Mouse (Mus musculus) myocyte (in vitro differentiated cells): ENCODE results near the gene Smim24. TPM values are rescaled to one million over a fixed set of nuclear protein-coding genes. Genes with fewer than 3 reads are reported as not detected.

ENCODE experiments used
- H3K27me3 ChIP-seq: one replicate; pipeline ENCODE4 v1.6.1; 2011; ENCODE audit not compliant: control insufficient read depth, insufficient read depth, insufficient read length
- H3K36me3 ChIP-seq: one replicate; pipeline ENCODE4 v1.6.1; 2011; ENCODE audit not compliant: control insufficient read depth, insufficient read depth
- H3K4me2 ChIP-seq: one replicate; pipeline ENCODE4 v1.6.1; 2011; ENCODE audit warnings: low read depth, control low read depth
- H3K4me3 ChIP-seq: one replicate; pipeline ENCODE4 v1.5.1; 2011; ENCODE audit warnings: mild to moderate bottlenecking, control low read depth, moderate library complexity
- H3K79me2 ChIP-seq: one replicate; pipeline ENCODE4 v1.6.1; 2011; ENCODE audit not compliant: control insufficient read depth, insufficient read depth
- H3ac ChIP-seq: one replicate; pipeline ENCODE4 v1.6.1; 2011; ENCODE audit not compliant: control insufficient read depth, insufficient read length
- CEBPB ChIP-seq: IDR thresholded peaks from 2 replicates; pipeline ENCODE4 v1.6.1; 2011; ENCODE audit warnings: mild to moderate bottlenecking, moderate library complexity; ENCODE audit not compliant: poor library complexity, insufficient read depth, severe bottlenecking
- E2F4 ChIP-seq: IDR thresholded peaks from one replicate; pipeline ENCODE4 v1.6.1; 2011; ENCODE audit warnings: mild to moderate bottlenecking, control low read depth, moderate library complexity; ENCODE audit not compliant: insufficient read depth
- MAX ChIP-seq: IDR thresholded peaks from one replicate; pipeline ENCODE4 v1.6.1; 2011; ENCODE audit warnings: low read depth, mild to moderate bottlenecking, control low read depth
- MYOD1 ChIP-seq, 3 experiments: IDR thresholded peaks; one replicate each; pipeline ENCODE4 v1.6.1; 2011; ENCODE audit warnings: control low read depth in 2 of 3, low read depth in 2 of 3, mild to moderate bottlenecking in 2 of 3, moderate library complexity in 1 of 3; ENCODE audit not compliant: insufficient read length in 2 of 3, control insufficient read depth in 1 of 3
- MYOG ChIP-seq, 3 experiments: IDR thresholded peaks; one replicate each; pipeline ENCODE4 v1.6.1; 2011; ENCODE audit warnings: control low read depth in 2 of 3, low read depth in 2 of 3, mild to moderate bottlenecking in 2 of 3; ENCODE audit not compliant: insufficient read length in 2 of 3, control insufficient read depth in 1 of 3, insufficient read depth in 1 of 3
- POLR2A ChIP-seq: IDR thresholded peaks from one replicate; pipeline ENCODE4 v1.6.1; 2011; ENCODE audit warnings: low read depth, mild to moderate bottlenecking, control low read depth, moderate library complexity; ENCODE audit not compliant: insufficient read length
- POLR2AphosphoS2 ChIP-seq: IDR thresholded peaks from one replicate; pipeline ENCODE4 v1.6.1; 2011; ENCODE audit warnings: low read depth, control low read depth; ENCODE audit not compliant: insufficient read length
- REST ChIP-seq: IDR thresholded peaks from one replicate; pipeline ENCODE4 v1.6.1; 2011; ENCODE audit warnings: mild to moderate bottlenecking, control low read depth, moderate library complexity; ENCODE audit not compliant: insufficient read depth, insufficient read length
- SRF ChIP-seq: IDR thresholded peaks from one replicate; pipeline ENCODE4 v1.6.1; 2011; ENCODE audit warnings: low read depth; ENCODE audit not compliant: control insufficient read depth, insufficient read length
- TCF12 ChIP-seq: IDR thresholded peaks from one replicate; pipeline ENCODE4 v1.6.1; 2011; ENCODE audit warnings: mild to moderate bottlenecking, control low read depth; ENCODE audit not compliant: poor library complexity, insufficient read depth, severe bottlenecking
- TCF3 ChIP-seq: IDR thresholded peaks from one replicate; pipeline ENCODE4 v1.6.1; 2011; ENCODE audit warnings: low read depth, control low read depth; ENCODE audit not compliant: insufficient read length
- USF1 ChIP-seq: IDR thresholded peaks from one replicate; pipeline ENCODE4 v1.6.1; 2011; ENCODE audit warnings: low read depth, mild to moderate bottlenecking, control low read depth, moderate library complexity
- polyA plus RNA-seq: library from polyadenylated mRNA; unstranded; fragments of >200 nt; fragmentation: generic; extraction: Trizol; gene quantifications from one replicate; pipeline ENCODE4 v1.2.1, GENCODE M21; 2012; ENCODE audit warnings: missing spikeins

Gene Smim24
- polyA plus RNA-seq, 1 experiment, result 0.30 TPM

GRCm38 (mm10) chr10:81349961-81350350 lies 42.9 kb upstream of the Smim24 start:
- H3ac ChIP-seq, result peak overlapping the region; percentile 29
- H3K4me2 ChIP-seq, result peak overlapping the region; percentile 100
- peaks cover 9% of the 10 kb centered on the region for H3K36me3 ChIP-seq
- H3K79me2 ChIP-seq, result no peaks in the 10 kb centered on the region
- no peak for TF ChIP-seq CEBPB
- no peak for TF ChIP-seq MAX
- peak; percentile 4 for TF ChIP-seq SRF
- TF ChIP-seq TCF3, result no peak
- TF ChIP-seq REST, result no peak
- TF ChIP-seq POLR2AphosphoS2, result no peak
- peak; percentile 44 for TF ChIP-seq POLR2A
- no peaks in the 10 kb centered on the region for H3K27me3 ChIP-seq
- H3K4me3 ChIP-seq, result peak overlapping the region; percentile 69

- TF ChIP-seq MAX (no peak), POLR2A (peak; percentile 18)
- H3K79me2 ChIP-seq, result no peaks in the 10 kb centered on the region
- peak within 1 kb of the TSS; percentile 69 for H3K4me3 ChIP-seq
- H3ac ChIP-seq, result peak within 1 kb of the TSS; percentile 29
- no peaks in the 10 kb centered on the region for H3K27me3 ChIP-seq
- peak within 1 kb of the TSS; percentile 100 for H3K4me2 ChIP-seq
- H3K36me3 ChIP-seq, result peaks cover 9% of the 10 kb centered on the region
These were observed 42.3 kb upstream of the Smim24 start, which contains the start of gene Hmg20b for GRCm38 (mm10) chr10:81350351-81351063. Gene Hmg20b, minus strand, starts transcription at chr10:81350480.

GRCm38 (mm10) chr10:81351678-81352291 lies 41.1 kb upstream of the Smim24 start:
- Histone ChIP-seq H3K36me3 (peaks cover 9% of the 10 kb centered on the region), H3K79me2 (no peaks in the 10 kb centered on the region), H3K27me3 (no peaks in the 10 kb centered on the region), H3K4me3 (no peak overlapping the region), H3ac (no peak overlapping the region), H3K4me2 (peak overlapping the region; percentile 68)
- TF ChIP-seq MYOD1 (IDR thresholded peaks at IDR 0.05; ENCODE audit: control insufficient read depth in 1 of 3, insufficient read length in 2 of 3, low read depth in 2 of 3) (peak in 2 of 3 experiments; percentile 30 to 54), MYOG (IDR thresholded peaks at IDR 0.05; ENCODE audit: control insufficient read depth in 1 of 3, insufficient read depth in 1 of 3, insufficient read length in 2 of 3, low read depth in 2 of 3) (peak in 1 of 3 experiments; percentile 19), TCF3 (no peak)

- Histone ChIP-seq H3K4me2 (no peak overlapping the region), H3K4me3 (no peak overlapping the region), H3K36me3 (no peaks in the 10 kb centered on the region), H3ac (no peak overlapping the region), H3K79me2 (peaks cover 5% of the 10 kb centered on the region), H3K27me3 (no peaks in the 10 kb centered on the region)
- no peak for TF ChIP-seq SRF
- TF ChIP-seq USF1, result no peak
- no peak for TF ChIP-seq TCF12
- no peak for TF ChIP-seq E2F4
- TF ChIP-seq REST, result no peak
- TF ChIP-seq MAX, result no peak
- no peak for TF ChIP-seq TCF3
- no peak for TF ChIP-seq MYOG (IDR thresholded peaks at IDR 0.05; ENCODE audit: control insufficient read depth in 1 of 3, insufficient read depth in 1 of 3, insufficient read length in 2 of 3, low read depth in 2 of 3)
These were observed 37.9 kb upstream of the Smim24 start for GRCm38 (mm10) chr10:81354738-81355477.

- H3K4me3 ChIP-seq, result no peak overlapping the region
- H3K27me3 ChIP-seq, result no peaks in the 10 kb centered on the region
- no peak for TF ChIP-seq POLR2AphosphoS2
- TF ChIP-seq TCF12, result no peak
- TF ChIP-seq MYOD1 (IDR thresholded peaks at IDR 0.05; ENCODE audit: control insufficient read depth in 1 of 3, insufficient read length in 2 of 3, low read depth in 2 of 3), result no peak
- no peak for TF ChIP-seq USF1
- no peak for TF ChIP-seq TCF3
- no peak for TF ChIP-seq POLR2A
- no peak for TF ChIP-seq E2F4
- TF ChIP-seq MAX, result no peak
- TF ChIP-seq REST, result no peak
- no peak for TF ChIP-seq MYOG (IDR thresholded peaks at IDR 0.05; ENCODE audit: control insufficient read depth in 1 of 3, insufficient read depth in 1 of 3, insufficient read length in 2 of 3, low read depth in 2 of 3)
- TF ChIP-seq SRF, result no peak
- no peak for TF ChIP-seq CEBPB
- no peak overlapping the region for H3K4me2 ChIP-seq
- peaks cover 5% of the 10 kb centered on the region for H3K79me2 ChIP-seq
- H3ac ChIP-seq, result no peak overlapping the region
- no peaks in the 10 kb centered on the region for H3K36me3 ChIP-seq
These were observed 37.3 kb upstream of the Smim24 start for GRCm38 (mm10) chr10:81355533-81355932.
